Mouse (Mus musculus) G1E (cell line): ENCODE measurements around the gene Dkk3. TPM values are rescaled to one million over a fixed set of nuclear protein-coding genes. Genes with fewer than 3 reads are reported as not detected.
"Not testable (repeated sequence)": the region's sequence is repeated elsewhere in the genome, so short reads cannot be mapped to it uniquely, and the experiment has no call there.

ENCODE experiments used
- ATAC-seq: 2 replicates; pipeline ENCODE4 v1.8.0; 2016; ENCODE audit warnings: mild to moderate bottlenecking; ENCODE audit not compliant: insufficient number of reproducible peaks, poor library complexity, low FRiP score, severe bottlenecking; ENCODE audit errors: extremely low read depth
- DNase-seq: peaks from one replicate; pipeline ENCODE4 v3.0.0; 2012; ENCODE audit warnings: low spot score
- H3K27me3 ChIP-seq: 2 replicates; pipeline ENCODE4 v1.6.1; 2012; ENCODE audit warnings: mild to moderate bottlenecking, low read length, inconsistent platforms; ENCODE audit not compliant: insufficient read depth
- H3K36me3 ChIP-seq: replicated peaks from 2 replicates; pipeline ENCODE3; 2012; ENCODE audit warnings: mild to moderate bottlenecking, inconsistent platforms
- H3K4me1 ChIP-seq: 2 replicates; pipeline ENCODE4 v1.6.1; 2012; ENCODE audit warnings: low read depth, low read length, inconsistent platforms, mixed read lengths; ENCODE audit not compliant: insufficient read depth
- H3K4me3 ChIP-seq: 2 replicates; pipeline ENCODE4 v1.5.1; 2012; ENCODE audit warnings: low read depth, mild to moderate bottlenecking, inconsistent platforms, low read length, moderate library complexity, mixed read lengths
- H3K9me3 ChIP-seq: replicated peaks from 2 replicates; pipeline ENCODE4 v1.6.1; 2012; ENCODE audit warnings: inconsistent platforms
- CTCF ChIP-seq: IDR thresholded peaks from 2 replicates; pipeline ENCODE4 v1.5.1; 2012; ENCODE audit warnings: low read depth, low read length, inconsistent platforms, mixed read lengths
- GATA1 ChIP-seq: IDR thresholded peaks from 2 replicates; pipeline ENCODE4 v1.6.1; 2012; ENCODE audit warnings: borderline replicate concordance, low read length, inconsistent platforms, mixed read lengths
- GATA2 ChIP-seq: IDR thresholded peaks from 2 replicates; pipeline ENCODE4 v1.6.1; 2012; ENCODE audit warnings: low read depth, low read length, inconsistent platforms, borderline replicate concordance
- POLR2AphosphoS5 ChIP-seq: IDR thresholded peaks from 2 replicates; pipeline ENCODE4 v1.6.1; 2012; ENCODE audit warnings: low read depth, low read length, inconsistent platforms; ENCODE audit not compliant: insufficient replicate concordance
- TAL1 ChIP-seq: conservative IDR thresholded peaks from 2 replicates; pipeline ENCODE4 v1.6.1; 2012; ENCODE audit warnings: low read depth, low read length, inconsistent platforms, mixed read lengths
- polyA plus RNA-seq: library from polyadenylated mRNA; stranded (reverse); fragments of >175 nt; gene quantifications from 2 replicates; pipeline ENCODE4 v1.2.3, GENCODE M21; 2012
- total RNA-seq, 2 experiments: library from RNA; stranded (forward) in 1 of 2; stranded (reverse) in 1 of 2; fragments of 200-1000 nt in 1 of 2; fragments of >200 nt in 1 of 2; fragmentation: Nextera tagmentation in 1 of 2; gene quantifications; 2 replicates each; pipeline ENCODE4 v1.2.3; 2014 to 2017

Dkk3 gene
- total and polyA plus RNA-seq, 3 experiments = 0.05 TPM; not detected in 2

GRCm38 (mm10) chr7:112169955-112170692 lies 11.3 kb upstream of the Dkk3 start:
- DNase-seq (no peak), ATAC-seq (no peak)
- Histone ChIP-seq H3K4me1 (no peaks in the 10 kb centered on the region), H3K9me3 (no peaks in the 10 kb centered on the region; the same call in 1 of the 2 replicates), H3K27me3 (no peaks in the 10 kb centered on the region), H3K36me3 (no peaks in the 10 kb centered on the region), H3K4me3 (no peak overlapping the region)
- no peak for TF ChIP-seq GATA2
- TF ChIP-seq GATA1 = no peak
- no peak for TF ChIP-seq TAL1
- TF ChIP-seq CTCF = no peak
- no peak for TF ChIP-seq POLR2AphosphoS5

GRCm38 (mm10) chr7:112165593-112165992 lies 6.7 kb upstream of the Dkk3 start:
- Histone ChIP-seq H3K27me3 (no peaks in the 10 kb centered on the region), H3K9me3 (0 out of 2 replicates have a peak, but pooled peaks cover 4% of the 10 kb centered on the region), H3K4me3 (no peak overlapping the region), H3K36me3 (no peaks in the 10 kb centered on the region), H3K4me1 (no peaks in the 10 kb centered on the region)
- no peak for DNase-seq
- TF ChIP-seq GATA2 (no peak), POLR2AphosphoS5 (no peak), GATA1 (no peak), CTCF (no peak), TAL1 (no peak)
- no peak for ATAC-seq

GRCm38 (mm10) chr7:112165032-112165431 lies 6.2 kb upstream of the Dkk3 start:
- H3K36me3 ChIP-seq, H3K4me3 ChIP-seq, H3K9me3 ChIP-seq, H3K27me3 ChIP-seq, DNase-seq, H3K4me1 ChIP-seq, ATAC-seq: not testable (repeated sequence)

- Histone ChIP-seq H3K4me3 (no peak overlapping the region), H3K27me3 (no peaks in the 10 kb centered on the region), H3K36me3 (no peaks in the 10 kb centered on the region), H3K4me1 (no peaks in the 10 kb centered on the region), H3K9me3 (peaks cover 8% of the 10 kb centered on the region; the same call in 1 of the 2 replicates)
- ATAC-seq = no peak
- no peak for TF ChIP-seq GATA1
- no peak for TF ChIP-seq POLR2AphosphoS5
- no peak for TF ChIP-seq TAL1
- no peak for DNase-seq
These were observed 5.6 kb upstream of the Dkk3 start for GRCm38 (mm10) chr7:112164430-112164829.

- DNase-seq = no peak
- no peak for ATAC-seq
- no peak overlapping the region for H3K4me3 ChIP-seq
These were observed 978 bp upstream of the Dkk3 start for GRCm38 (mm10) chr7:112159835-112160234.

GRCm38 (mm10) chr7:112158316-112158741 lies 528 bp downstream of the Dkk3 start:
- ATAC-seq (no peak), DNase-seq (no peak)
- no peak overlapping the region for H3K4me3 ChIP-seq
- H3K36me3 ChIP-seq = no peaks in the 10 kb centered on the region
- H3K9me3 ChIP-seq = peaks cover 15% of the 10 kb centered on the region; the same call in 1 of the 2 replicates
- TF ChIP-seq CTCF (no peak), GATA2 (no peak), POLR2AphosphoS5 (no peak), TAL1 (no peak), GATA1 (no peak)
- no peaks in the 10 kb centered on the region for H3K27me3 ChIP-seq
- H3K4me1 ChIP-seq = no peaks in the 10 kb centered on the region

More at GRCm38 (mm10) chr7:112159835-112160234, 978 bp upstream of the Dkk3 start:
- TF ChIP-seq POLR2AphosphoS5 (no peak), GATA2 (no peak), CTCF (no peak)
- Histone ChIP-seq H3K27me3 (no peaks in the 10 kb centered on the region), H3K4me1 (no peaks in the 10 kb centered on the region), H3K9me3 (peaks cover 15% of the 10 kb centered on the region; the same call in 1 of the 2 replicates), H3K36me3 (no peaks in the 10 kb centered on the region)

- H3K4me1 ChIP-seq = no peaks in the 10 kb centered on the region
- no peaks in the 10 kb centered on the region for H3K27me3 ChIP-seq
- ATAC-seq = no peak
- TF ChIP-seq CTCF (no peak), TAL1 (no peak), GATA2 (no peak), GATA1 (no peak), POLR2AphosphoS5 (no peak)
- no peak overlapping the region for H3K4me3 ChIP-seq
- H3K9me3 ChIP-seq = peaks cover 15% of the 10 kb centered on the region; the same call in 1 of the 2 replicates
- no peaks in the 10 kb centered on the region for H3K36me3 ChIP-seq
- DNase-seq = no peak
These were observed 1.1 kb downstream of the Dkk3 start for GRCm38 (mm10) chr7:112157584-112158315.
